Comparison of ENCODE assay signal across 8 mouse cellular contexts in the genomic region with DNA sequence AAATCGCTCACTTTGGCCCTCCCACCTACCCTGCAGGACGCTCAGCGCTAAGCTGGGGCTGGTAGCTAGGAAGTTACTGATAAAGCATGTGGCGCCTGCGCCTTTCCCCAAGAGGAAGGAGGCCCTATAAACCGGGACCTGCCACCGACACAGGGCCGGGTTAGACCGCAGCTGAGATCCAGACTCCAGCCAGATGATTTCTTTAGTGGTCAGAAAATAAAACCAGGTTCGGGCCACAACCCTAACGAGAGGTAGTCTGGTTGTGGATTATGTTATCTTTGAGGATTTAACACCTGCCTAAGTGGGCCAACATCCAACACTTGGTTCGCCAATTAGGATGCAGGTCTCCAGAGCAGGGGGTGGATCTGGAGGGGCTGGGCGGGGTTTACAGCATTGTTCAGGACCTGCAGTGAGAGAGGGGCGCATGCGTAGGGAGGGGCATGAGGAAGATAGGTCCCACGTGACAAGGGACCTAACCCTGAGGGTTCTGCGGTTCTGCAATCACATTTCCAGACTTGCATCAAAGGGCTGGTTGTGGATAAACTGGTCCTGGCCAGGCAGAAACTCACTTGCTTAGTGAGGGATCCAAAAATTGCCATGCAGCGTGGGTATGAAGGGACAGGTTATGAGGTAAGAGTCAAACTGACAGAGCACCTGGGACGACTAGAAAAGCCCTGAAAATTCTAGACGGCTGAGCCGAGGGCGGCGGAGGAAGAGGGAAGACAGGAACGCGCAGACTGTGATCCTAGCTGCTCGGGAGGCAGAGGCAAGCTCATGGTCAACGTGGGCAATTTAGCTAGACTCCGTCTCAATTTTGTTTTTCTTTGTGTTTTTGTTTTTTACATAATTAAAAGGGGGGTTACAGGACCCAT. TPM values are rescaled to one million over a fixed set of nuclear protein-coding genes. Genes with fewer than 3 reads are reported as not detected.
DNase-seq lines count a peak whose midpoint lies in the region; ATAC-seq and TF ChIP-seq lines count a peak whose summit lies in the region.

TSS of gene Slc16a13 (minus strand) at position 334 of the 872 bp plus-strand sequence.

- H3K4me2 ChIP-seq in embryonic facial prominence, embryonic 13.5 days, result peak within 1 kb of the TSS; percentile 92
- peak within 1 kb of the TSS; percentile 91 for H3K4me2 ChIP-seq in limb, embryonic 11.5 days (ENCODE audit: low read depth, severe bottlenecking)
- H3K4me2 ChIP-seq in midbrain, embryonic 13.5 days (replicated peaks), result peak within 1 kb of the TSS; percentile 90

- no peaks in the 10 kb centered on the region for H3K79me2 ChIP-seq in heart, adult 2 months (replicated peaks; ENCODE audit: control insufficient read depth, insufficient read depth, low read length)

- intact Hi-C loops in heart, adult 2 months (cut with DNase I), result loop anchor here (1.0 kb wide), 1 partner anchor 9 kb away; no protein-coding TSS in a partner anchor

- peaks cover 55% of the 10 kb centered on the region for H3K27me3 ChIP-seq in embryonic facial prominence, embryonic 13.5 days
- H3K27me3 ChIP-seq in heart, adult 2 months (ENCODE audit: control insufficient read depth, insufficient read depth, low read length), result no peaks in the 10 kb centered on the region
- H3K27me3 ChIP-seq in kidney, adult 2 months (replicated peaks; ENCODE audit: control insufficient read depth, insufficient read depth, low read length), result no peaks in the 10 kb centered on the region
- peaks cover 18% of the 10 kb centered on the region for H3K27me3 ChIP-seq in limb, embryonic 11.5 days (ENCODE audit: control insufficient read depth, insufficient read depth, low read length)
- peaks cover 42% of the 10 kb centered on the region for H3K27me3 ChIP-seq in midbrain, embryonic 13.5 days

- H3K4me3 ChIP-seq in embryonic facial prominence, embryonic 13.5 days, result peak within 1 kb of the TSS; percentile 59
- H3K4me3 ChIP-seq in heart, adult 2 months, result peak within 1 kb of the TSS; percentile 70
- H3K4me3 ChIP-seq in kidney, adult 2 months (ENCODE audit: insufficient read depth, low read depth, low read length), result peak within 1 kb of the TSS; percentile 63
- H3K4me3 ChIP-seq in limb, embryonic 11.5 days (ENCODE audit: low read depth, low read length), result peak within 1 kb of the TSS; percentile 54
- H3K4me3 ChIP-seq in midbrain, embryonic 13.5 days (replicated peaks), result peak within 1 kb of the TSS; percentile 52

- H3K9me3 ChIP-seq in embryonic facial prominence, embryonic 13.5 days, result no peaks in the 10 kb centered on the region
- no peaks in the 10 kb centered on the region for H3K9me3 ChIP-seq in limb, embryonic 11.5 days (ENCODE audit: control insufficient read depth, low read length)
- H3K9me3 ChIP-seq in midbrain, embryonic 13.5 days, result no peaks in the 10 kb centered on the region

- no peak for TF ChIP-seq CTCF in heart, adult 2 months (IDR thresholded peaks at IDR 0.05)
- no peak for TF ChIP-seq CTCF in kidney, adult 2 months (conservative IDR thresholded peaks at IDR 0.05; ENCODE audit: insufficient read depth, insufficient read length, low read depth, low read length)

- peak; percentile 93 for TF ChIP-seq EP300 in heart, adult 2 months (IDR thresholded peaks at IDR 0.05; ENCODE audit: insufficient read depth, low read depth, low read length)

- ATAC-seq in embryonic facial prominence, embryonic 13.5 days (ENCODE audit: insufficient number of reproducible peaks, insufficient read depth, low FRiP score, low TSS enrichment, low read depth), result peak; percentile 89
- ATAC-seq in limb, embryonic 11.5 days (ENCODE audit: insufficient number of reproducible peaks, low FRiP score, low TSS enrichment, low read depth), result peak; percentile 92
- peak; percentile 96 for ATAC-seq in midbrain, embryonic 13.5 days

- TF ChIP-seq POLR2A in heart, adult 2 months (IDR thresholded peaks at IDR 0.05; ENCODE audit: insufficient read depth, low read depth, low read length), result peak; percentile 100
- TF ChIP-seq POLR2A in kidney, adult 2 months (IDR thresholded peaks at IDR 0.05; ENCODE audit: low read depth, low read length), result peak; percentile 85

- peak; percentile 99 for DNase-seq in 416B (ENCODE audit: low read depth)
- peak; percentile 68 to 83 for DNase-seq in adrenal gland, postnatal 4 days (ENCODE audit: low spot score in 2 of 2)
- peak; percentile 88 to 95 for DNase-seq in heart, adult 2 months
- peak; percentile 99 for DNase-seq in kidney, adult 2 months
- DNase-seq in limb, embryonic 11.5 days (ENCODE audit: low spot score), result peak; percentile 96
- peak; percentile 80 for DNase-seq in spleen, adult 12 weeks (ENCODE audit: low spot score)

- H3K4me1 ChIP-seq in embryonic facial prominence, embryonic 13.5 days, result peaks cover 39% of the 10 kb centered on the region
- peaks cover 5% of the 10 kb centered on the region for H3K4me1 ChIP-seq in heart, adult 2 months (ENCODE audit: control insufficient read depth, insufficient read depth, low read length)
- H3K4me1 ChIP-seq in kidney, adult 2 months (ENCODE audit: control insufficient read depth, insufficient read depth, low read length), result peaks cover 32% of the 10 kb centered on the region
- no peaks in the 10 kb centered on the region for H3K4me1 ChIP-seq in limb, embryonic 11.5 days (ENCODE audit: control insufficient read depth, insufficient read depth, low read length)
- peaks cover 35% of the 10 kb centered on the region for H3K4me1 ChIP-seq in midbrain, embryonic 13.5 days (replicated peaks)

- peak within 1 kb of the TSS; percentile 81 for H3K27ac ChIP-seq in embryonic facial prominence, embryonic 13.5 days
- peak within 1 kb of the TSS; percentile 86 for H3K27ac ChIP-seq in heart, adult 2 months
- H3K27ac ChIP-seq in kidney, adult 2 months (ENCODE audit: insufficient read depth, low read depth, low read length), result peak within 1 kb of the TSS; percentile 86
- peak within 1 kb of the TSS; percentile 60 for H3K27ac ChIP-seq in limb, embryonic 11.5 days (replicated peaks; ENCODE audit: low read depth, low read length)
- H3K27ac ChIP-seq in midbrain, embryonic 13.5 days, result peak within 1 kb of the TSS; percentile 85

- peaks cover 10% of the 10 kb centered on the region for H3K36me3 ChIP-seq in embryonic facial prominence, embryonic 13.5 days
- peaks cover 3% of the 10 kb centered on the region for H3K36me3 ChIP-seq in heart, adult 2 months (ENCODE audit: control insufficient read depth, insufficient read depth, low read length)
- no peaks in the 10 kb centered on the region; the same call in 1 of the 2 replicates for H3K36me3 ChIP-seq in kidney, adult 2 months (ENCODE audit: control insufficient read depth, insufficient read depth, low read length)
- peaks cover 2% of the 10 kb centered on the region; the same call in 1 of the 2 replicates for H3K36me3 ChIP-seq in limb, embryonic 11.5 days (ENCODE audit: control insufficient read depth, insufficient read depth, low read length)
- peaks cover 17% of the 10 kb centered on the region for H3K36me3 ChIP-seq in midbrain, embryonic 13.5 days

- under 1% methylated on average over 28 of the region's 28 CpGs for WGBS in embryonic facial prominence, embryonic 13.5 days
- WGBS in heart, adult 2 months, result under 1% methylated on average over 28 of the region's 28 CpGs
- WGBS in kidney, adult 2 months, result under 1% methylated on average over 28 of the region's 28 CpGs
- WGBS in limb, embryonic 11.5 days, result 0% methylated on average over 28 of the region's 28 CpGs
- WGBS in midbrain, embryonic 13.5 days, result 0% methylated on average over 28 of the region's 28 CpGs

- peak within 1 kb of the TSS; percentile 77 for H3K9ac ChIP-seq in embryonic facial prominence, embryonic 13.5 days
- H3K9ac ChIP-seq in heart, adult 2 months (ENCODE audit: low read depth, low read length), result peak within 1 kb of the TSS; percentile 76
- H3K9ac ChIP-seq in limb, embryonic 11.5 days (ENCODE audit: low read length), result peak within 1 kb of the TSS; percentile 80
- peak within 1 kb of the TSS; percentile 90 for H3K9ac ChIP-seq in midbrain, embryonic 13.5 days (replicated peaks)

RNA-seq across cellular contexts. Expression of gene Slc16a13, which starts in this region (rescaled TPM):
- total RNA-seq in adrenal gland, postnatal 4 days (2021), result 10 to 100 TPM in 1 of 2 experiments, 1 to 10 TPM in 1; 6.2 to 10.9 TPM
- 9.8 and 13.0 TPM in 2 replicates for polyA plus RNA-seq in embryonic facial prominence, embryonic 13.5 days (2015; fragmentation: Nextera tagmentation; extraction: Ambion mirVana)
- 1 to 10 TPM; 2.2 to 2.8 TPM for total RNA-seq in heart, adult 2 months (2021)
- polyA plus RNA-seq in heart, adult 2 months (2012; rRNA removed), result 4.0 and 7.4 TPM in 2 replicates
- 44.0 and 48.8 TPM in 2 replicates for polyA plus RNA-seq in kidney, adult 2 months (2012; rRNA removed)
- 17.0 and 17.8 TPM in 2 replicates for polyA plus RNA-seq in limb, embryonic 11.5 days (2014; fragmentation: Nextera tagmentation; extraction: Ambion mirVana)
- 17.7 and 18.7 TPM in 2 replicates for polyA plus RNA-seq in midbrain, embryonic 13.5 days (2015; fragmentation: Nextera tagmentation; extraction: Ambion mirVana)

Comparison
In these comparisons a context has a peak if more than half of its experiments do, and no peak if none do; other contexts are left out.
1. Peak in every context shown above with its lines: DNase-seq, ATAC-seq, H3K4me3 ChIP-seq and H3K27ac ChIP-seq.